Mouse (Mus musculus) lung, embryonic 16.5 days (tissue): Measurements from ENCODE around the gene Pbp2. TPM values are rescaled to one million over a fixed set of nuclear protein-coding genes. Genes with fewer than 3 reads are reported as not detected.

Experiments used
- ATAC-seq: fragments of 200-750 bp; cut with Nextera tagmentation; 2 replicates; pipeline ENCODE4 v1.8.0; 2017; ENCODE audit warnings: low read depth, mild to moderate bottlenecking, moderate library complexity
- H3K27ac ChIP-seq: fragments of 300-500 bp; sonication (generic); 2 replicates; pipeline ENCODE4 v1.5.1; 2014; ENCODE audit warnings: mild to moderate bottlenecking, control low read depth, low read length
- H3K27me3 ChIP-seq: fragments of 300-500 bp; sonication (generic); 2 replicates; pipeline ENCODE4 v1.6.1; 2014; ENCODE audit warnings: low read depth, low read length, mixed read lengths; ENCODE audit not compliant: control insufficient read depth, insufficient read depth
- H3K36me3 ChIP-seq: fragments of 300-500 bp; sonication (generic); 2 replicates; pipeline ENCODE4 v1.6.1; 2014; ENCODE audit warnings: low read length; ENCODE audit not compliant: control insufficient read depth, insufficient read depth
- H3K4me1 ChIP-seq: fragments of 300-500 bp; sonication (generic); replicated peaks from 2 replicates; pipeline ENCODE4 v1.6.1; 2014; ENCODE audit warnings: low read length, mixed read lengths; ENCODE audit not compliant: control insufficient read depth, insufficient read depth
- H3K4me2 ChIP-seq: fragments of 300-500 bp; sonication (generic); 2 replicates; pipeline ENCODE4 v1.6.1; 2014; ENCODE audit warnings: low read depth, low read length, control low read depth
- H3K4me3 ChIP-seq: fragments of 300-500 bp; sonication (generic); 2 replicates; pipeline ENCODE4 v1.5.1; 2014; ENCODE audit warnings: mild to moderate bottlenecking, low read length, control low read depth
- H3K9ac ChIP-seq: fragments of 300-500 bp; sonication (generic); 2 replicates; pipeline ENCODE4 v1.6.1; 2014; ENCODE audit warnings: low read length, control low read depth
- H3K9me3 ChIP-seq: fragments of 300-500 bp; sonication (generic); 2 replicates; pipeline ENCODE4 v1.6.1; 2016; ENCODE audit warnings: low read length; ENCODE audit not compliant: control insufficient read depth
- WGBS: fragments of 180-500 bp; shearing (Covaris S2); extraction: QIAGEN DNeasy Blood & Tissue Kit; methylation state at CpG from one replicate; pipeline ENCODE4 v1.1.7; 2014; 5-methylcytosine and 5-hydroxymethylcytosine counted together
- polyA plus RNA-seq: library from polyadenylated mRNA; unstranded; fragments of >200 nt; fragmentation: Nextera tagmentation; extraction: Ambion mirVana; gene quantifications from 2 replicates; pipeline ENCODE4 v1.2.1, GENCODE M21; 2015

Pbp2 gene
- polyA plus RNA-seq, 1 experiment from 2014 or later = 0.15 TPM

- ATAC-seq = no peak
- Histone ChIP-seq H3K9me3 (peaks cover 5% of the 10 kb centered on the region; the same call in 1 of the 2 replicates), H3K27ac (no peak overlapping the region), H3K36me3 (no peaks in the 10 kb centered on the region), H3K4me3 (no peak overlapping the region), H3K27me3 (no peaks in the 10 kb centered on the region), H3K4me1 (peaks cover 8% of the 10 kb centered on the region), H3K9ac (no peak overlapping the region), H3K4me2 (no peak overlapping the region)
Observed at GRCm38 (mm10) chr6:135268392-135268791, 41.8 kb downstream of the Pbp2 start.

GRCm38 (mm10) chr6:135267221-135267620, 43.0 kb downstream of the Pbp2 start:
- H3K9me3 ChIP-seq = peaks cover 5% of the 10 kb centered on the region; the same call in 1 of the 2 replicates
- no peaks in the 10 kb centered on the region for H3K36me3 ChIP-seq
- H3K27ac ChIP-seq = no peak overlapping the region
- no peak for ATAC-seq
- no peak overlapping the region for H3K4me2 ChIP-seq
- H3K27me3 ChIP-seq = no peaks in the 10 kb centered on the region
- 72% methylated on average over 3 of the region's 3 CpGs for WGBS
- no peak overlapping the region for H3K9ac ChIP-seq
- peaks cover 8% of the 10 kb centered on the region for H3K4me1 ChIP-seq
- H3K4me3 ChIP-seq = no peak overlapping the region

- Histone ChIP-seq H3K4me3 (no peak overlapping the region), H3K27me3 (no peaks in the 10 kb centered on the region), H3K9ac (no peak overlapping the region), H3K4me1 (peaks cover 4% of the 10 kb centered on the region), H3K27ac (no peak overlapping the region), H3K4me2 (no peak overlapping the region), H3K36me3 (no peaks in the 10 kb centered on the region), H3K9me3 (peaks cover 5% of the 10 kb centered on the region; the same call in 1 of the 2 replicates)
- 94% methylated on average over 1 of the region's 1 CpGs for WGBS
- ATAC-seq = no peak
Observed at GRCm38 (mm10) chr6:135266056-135266455, 44.1 kb downstream of the Pbp2 start.

GRCm38 (mm10) chr6:135264136-135264535, 46.1 kb downstream of the Pbp2 start:
- peaks cover 5% of the 10 kb centered on the region; the same call in 1 of the 2 replicates for H3K9me3 ChIP-seq
- H3K4me1 ChIP-seq = no peaks in the 10 kb centered on the region
- 90% methylated on average over 6 of the region's 6 CpGs for WGBS
- H3K4me2 ChIP-seq = no peak overlapping the region
- no peak overlapping the region for H3K4me3 ChIP-seq
- no peak overlapping the region for H3K27ac ChIP-seq
- no peaks in the 10 kb centered on the region for H3K27me3 ChIP-seq
- no peak overlapping the region for H3K9ac ChIP-seq
- no peaks in the 10 kb centered on the region for H3K36me3 ChIP-seq
- no peak for ATAC-seq

- Histone ChIP-seq H3K4me1 (no peaks in the 10 kb centered on the region), H3K36me3 (no peaks in the 10 kb centered on the region), H3K27ac (no peak overlapping the region), H3K27me3 (no peaks in the 10 kb centered on the region), H3K9ac (no peak overlapping the region), H3K9me3 (peaks cover 5% of the 10 kb centered on the region; the same call in 1 of the 2 replicates), H3K4me2 (no peak overlapping the region), H3K4me3 (no peak overlapping the region)
- WGBS = 62% methylated on average over 2 of the region's 2 CpGs
- ATAC-seq = no peak
Observed at GRCm38 (mm10) chr6:135262565-135262964, 47.6 kb downstream of the Pbp2 start.

GRCm38 (mm10) chr6:135261124-135261523, 49.1 kb downstream of the Pbp2 start:
- Histone ChIP-seq H3K4me3 (no peak overlapping the region), H3K4me2 (no peak overlapping the region), H3K27ac (no peak overlapping the region), H3K27me3 (no peaks in the 10 kb centered on the region), H3K4me1 (no peaks in the 10 kb centered on the region), H3K9me3 (peaks cover 5% of the 10 kb centered on the region; the same call in 1 of the 2 replicates), H3K36me3 (no peaks in the 10 kb centered on the region), H3K9ac (no peak overlapping the region)
- WGBS = 92% methylated on average over 9 of the region's 9 CpGs
- no peak for ATAC-seq

- H3K4me3 ChIP-seq = no peak overlapping the region
- no peak for ATAC-seq
- no peaks in the 10 kb centered on the region for H3K4me1 ChIP-seq
- H3K27me3 ChIP-seq = no peaks in the 10 kb centered on the region
- peaks cover 7% of the 10 kb centered on the region; the same call in 1 of the 2 replicates for H3K9me3 ChIP-seq
- WGBS = 82% methylated on average over 6 of the region's 6 CpGs
- no peaks in the 10 kb centered on the region for H3K36me3 ChIP-seq
- no peak overlapping the region for H3K4me2 ChIP-seq
- no peak overlapping the region for H3K27ac ChIP-seq
- no peak overlapping the region for H3K9ac ChIP-seq
Observed at GRCm38 (mm10) chr6:135260435-135260834, 49.8 kb downstream of the Pbp2 start.

Other genes starting within 250 kb of the Pbp2 start
- 133 and 162 TPM in 2 replicates for gene Gprc5a, start 244.8 kb downstream of the Pbp2 start, polyA plus RNA-seq
- not detected in 2 replicates for gene Gprc5d, start 192.1 kb downstream of the Pbp2 start, polyA plus RNA-seq
- 22.8 and 26.0 TPM in 2 replicates for gene Fam234b, start 112.4 kb downstream of the Pbp2 start, polyA plus RNA-seq
- 11.4 and 18.4 TPM in 2 replicates for gene Hebp1, start 112.4 kb downstream of the Pbp2 start, polyA plus RNA-seq
- gene Gsg1, start 56.1 kb downstream of the Pbp2 start, polyA plus RNA-seq = 7.0 and 7.6 TPM in 2 replicates
- 114 TPM in 2 replicates for gene Emp1, start 52.1 kb upstream of the Pbp2 start, polyA plus RNA-seq